Mouse (Mus musculus) forebrain, embryonic 13.5 days (tissue): ENCODE measurements around the gene Ttc21b. TPM values are rescaled to one million over a fixed set of nuclear protein-coding genes. Genes with fewer than 3 reads are reported as not detected.

Source experiments
- ATAC-seq: fragments of 200-750 bp; cut with Nextera tagmentation; 2 replicates; pipeline ENCODE4 v1.8.0; 2017
- H3K27ac ChIP-seq: fragments of 300-500 bp; sonication (generic); 2 replicates; pipeline ENCODE4 v1.5.1; 2015; ENCODE audit warnings: inconsistent platforms, mild to moderate bottlenecking, moderate library complexity
- H3K27me3 ChIP-seq: fragments of 300-500 bp; sonication (generic); 2 replicates; pipeline ENCODE4 v1.6.1; 2015; ENCODE audit warnings: mild to moderate bottlenecking, inconsistent platforms
- H3K36me3 ChIP-seq: fragments of 300-500 bp; sonication (generic); 2 replicates; pipeline ENCODE4 v1.6.1; 2015; ENCODE audit warnings: mild to moderate bottlenecking, inconsistent platforms; ENCODE audit not compliant: poor library complexity, severe bottlenecking
- H3K4me1 ChIP-seq: fragments of 300-500 bp; sonication (generic); 2 replicates; pipeline ENCODE4 v1.6.1; 2015; ENCODE audit warnings: inconsistent platforms
- H3K4me2 ChIP-seq: fragments of 300-500 bp; sonication (generic); 2 replicates; pipeline ENCODE4 v1.6.1; 2015; ENCODE audit warnings: inconsistent platforms, mild to moderate bottlenecking, moderate library complexity
- H3K4me3 ChIP-seq: fragments of 300-500 bp; sonication (generic); 2 replicates; pipeline ENCODE4 v1.5.1; 2015; ENCODE audit warnings: mild to moderate bottlenecking, inconsistent platforms
- H3K9ac ChIP-seq: fragments of 300-500 bp; sonication (generic); 2 replicates; pipeline ENCODE4 v1.6.1; 2015; ENCODE audit warnings: mild to moderate bottlenecking, inconsistent platforms
- H3K9me3 ChIP-seq: fragments of 300-500 bp; sonication (generic); replicated peaks from 2 replicates; pipeline ENCODE4 v1.6.1; 2016; ENCODE audit warnings: inconsistent platforms
- WGBS: fragments of 180-500 bp; shearing (Covaris S2); methylation state at CpG from one replicate; pipeline ENCODE4 v1.1.7; 2015; 5-methylcytosine and 5-hydroxymethylcytosine counted together
- polyA plus RNA-seq: library from polyadenylated mRNA; unstranded; fragments of >200 nt; fragmentation: Nextera tagmentation; extraction: Ambion mirVana; gene quantifications from 2 replicates; pipeline ENCODE4 v1.2.1, GENCODE M21; 2015

Ttc21b gene
- 10.8 and 14.1 TPM in 2 replicates for polyA plus RNA-seq

DNA sequence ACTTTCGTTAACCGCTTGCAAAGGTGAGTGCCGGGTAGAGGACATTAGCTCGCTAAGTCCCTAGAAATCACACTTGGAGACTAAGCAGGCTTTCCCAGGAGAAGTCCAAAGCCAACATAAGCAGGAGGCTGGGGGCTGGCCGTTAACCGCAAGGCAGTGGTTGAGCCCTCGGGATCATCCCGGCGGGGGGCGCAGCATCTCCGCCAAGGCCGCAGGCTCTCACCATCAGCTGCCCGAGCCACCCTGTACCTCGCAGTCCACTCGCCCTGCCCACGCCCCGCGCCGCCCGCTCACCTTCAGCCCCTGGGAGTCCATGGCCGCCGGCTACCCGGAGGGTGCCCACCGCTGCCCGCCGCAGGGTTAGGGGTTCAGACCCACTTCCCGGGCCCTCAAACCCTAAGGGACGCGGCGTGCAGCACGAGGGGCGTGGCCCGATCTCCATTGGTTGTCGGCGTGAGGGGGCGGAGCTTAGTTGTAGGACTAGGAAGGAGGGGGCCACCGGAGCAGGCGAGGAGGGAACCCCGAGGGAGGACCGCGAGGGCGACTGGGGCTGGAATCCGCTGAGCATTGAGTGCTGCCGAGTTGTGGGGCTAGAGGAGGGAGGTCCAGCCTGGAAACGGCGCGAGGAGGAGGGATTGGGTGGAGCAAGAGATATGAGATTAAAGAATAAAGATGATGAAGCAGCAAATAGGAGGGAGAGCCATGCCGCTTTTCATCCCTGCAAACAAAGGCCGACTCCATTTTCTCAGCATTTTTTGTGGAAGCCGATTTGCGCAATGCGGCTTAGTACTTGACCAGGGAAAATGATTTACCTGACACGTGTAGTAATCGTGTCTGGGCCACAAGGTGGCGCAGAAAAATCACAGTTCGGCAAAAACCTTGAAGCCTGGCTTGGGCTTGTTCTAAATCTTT lies at the start of gene Ttc21b:
TSS of gene Ttc21b (minus strand) at position 398 of the 912 bp plus-strand sequence.
- H3K4me3 ChIP-seq, result peak within 1 kb of the TSS; percentile 78
- H3K4me2 ChIP-seq, result peak within 1 kb of the TSS; percentile 61
- peak; percentile 99 for ATAC-seq
- under 1% methylated on average over 53 of the region's 56 CpGs for WGBS
- H3K36me3 ChIP-seq, result peaks cover 7% of the 10 kb centered on the region; the same call in 1 of the 2 replicates
- peak within 1 kb of the TSS; percentile 89 for H3K27ac ChIP-seq
- peaks cover 16% of the 10 kb centered on the region for H3K4me1 ChIP-seq
- no peaks in the 10 kb centered on the region for H3K27me3 ChIP-seq
- H3K9ac ChIP-seq, result peak within 1 kb of the TSS; percentile 80
- no peaks in the 10 kb centered on the region for H3K9me3 ChIP-seq

DNA sequence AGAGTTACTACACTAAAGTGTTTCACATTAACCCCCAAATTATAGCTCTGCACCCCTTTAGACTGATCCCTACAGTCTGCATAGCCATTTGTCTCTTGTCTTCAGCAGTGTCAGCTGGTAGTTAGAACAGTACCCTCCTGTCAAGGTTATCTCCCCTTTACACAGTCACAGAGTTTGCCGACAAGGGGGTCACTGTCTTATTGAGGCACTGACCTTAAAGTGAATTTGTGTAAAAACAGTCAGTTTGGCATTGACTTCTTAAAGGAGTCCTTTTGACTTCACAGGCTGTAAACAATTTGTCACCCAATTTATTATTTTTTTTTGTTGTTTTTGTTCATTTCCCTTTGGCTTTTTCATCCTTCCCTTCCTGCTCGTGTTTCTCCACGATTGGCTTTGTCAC lies 16.1 kb upstream of the Ttc21b start:
- 89% methylated on average over 3 of the region's 3 CpGs for WGBS
- H3K36me3 ChIP-seq, result no peaks in the 10 kb centered on the region
- H3K27ac ChIP-seq, result no peak overlapping the region
- no peak overlapping the region for H3K4me2 ChIP-seq
- H3K27me3 ChIP-seq, result no peaks in the 10 kb centered on the region
- no peak overlapping the region for H3K4me3 ChIP-seq
- ATAC-seq, result no peak
- H3K4me1 ChIP-seq, result no peaks in the 10 kb centered on the region
- H3K9me3 ChIP-seq, result no peaks in the 10 kb centered on the region
- no peak overlapping the region for H3K9ac ChIP-seq

DNA sequence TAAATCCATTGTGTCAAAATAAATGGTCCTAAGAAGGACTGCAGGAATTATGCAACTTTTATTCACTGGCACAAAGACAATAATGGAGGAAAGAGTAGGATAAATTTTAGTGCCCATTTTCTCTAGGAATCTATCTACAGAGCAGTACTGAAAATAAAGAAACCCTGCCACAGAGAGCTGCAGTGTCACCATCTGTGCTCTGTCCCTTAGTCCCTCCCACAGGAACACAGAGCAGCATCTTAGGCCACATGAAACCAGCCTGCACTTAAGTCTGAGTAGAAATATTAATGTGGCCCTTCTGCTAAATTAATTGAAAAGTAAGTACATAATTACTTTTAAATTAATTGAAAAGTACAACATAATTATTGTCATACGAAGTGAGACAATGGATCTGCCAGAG lies 12.4 kb downstream of the Ttc21b start:
- 76% methylated on average over 1 of the region's 1 CpGs for WGBS
- ATAC-seq, result no peak

DNA sequence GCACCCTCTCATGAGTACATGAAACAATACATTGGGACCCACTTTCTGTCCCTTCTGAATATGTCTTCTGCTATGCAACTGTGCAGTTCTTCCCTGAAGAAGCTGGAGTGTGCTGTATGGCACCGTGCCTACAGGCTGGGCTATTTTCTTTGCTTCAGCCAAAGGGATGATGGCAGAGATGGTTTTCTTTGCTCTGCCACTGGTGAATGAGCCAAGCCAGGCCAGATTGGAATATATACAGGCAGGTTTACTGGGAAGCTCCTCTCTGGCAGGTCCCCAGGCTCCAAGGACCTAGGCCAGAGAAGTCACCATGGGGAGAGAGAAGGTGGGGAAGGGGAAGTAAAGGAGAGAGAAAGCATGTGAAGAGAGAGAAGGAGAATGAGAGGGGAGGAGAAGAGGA lies 16.1 kb downstream of the Ttc21b start:
- WGBS, result 97% methylated on average over 1 of the region's 1 CpGs
- Histone ChIP-seq H3K4me3 (no peak overlapping the region), H3K36me3 (peaks cover 34% of the 10 kb centered on the region), H3K27me3 (no peaks in the 10 kb centered on the region), H3K4me2 (no peak overlapping the region), H3K9me3 (no peaks in the 10 kb centered on the region), H3K27ac (no peak overlapping the region), H3K4me1 (no peaks in the 10 kb centered on the region), H3K9ac (no peak overlapping the region)
- no peak for ATAC-seq

More for the DNA sequence above, 12.4 kb downstream of the Ttc21b start:
- H3K4me3 ChIP-seq, result no peak overlapping the region
- no peaks in the 10 kb centered on the region for H3K27me3 ChIP-seq
- H3K9ac ChIP-seq, result no peak overlapping the region
- H3K36me3 ChIP-seq, result peaks cover 47% of the 10 kb centered on the region
- no peaks in the 10 kb centered on the region for H3K4me1 ChIP-seq
- no peak overlapping the region for H3K4me2 ChIP-seq
- no peaks in the 10 kb centered on the region for H3K9me3 ChIP-seq
- no peak overlapping the region for H3K27ac ChIP-seq

DNA sequence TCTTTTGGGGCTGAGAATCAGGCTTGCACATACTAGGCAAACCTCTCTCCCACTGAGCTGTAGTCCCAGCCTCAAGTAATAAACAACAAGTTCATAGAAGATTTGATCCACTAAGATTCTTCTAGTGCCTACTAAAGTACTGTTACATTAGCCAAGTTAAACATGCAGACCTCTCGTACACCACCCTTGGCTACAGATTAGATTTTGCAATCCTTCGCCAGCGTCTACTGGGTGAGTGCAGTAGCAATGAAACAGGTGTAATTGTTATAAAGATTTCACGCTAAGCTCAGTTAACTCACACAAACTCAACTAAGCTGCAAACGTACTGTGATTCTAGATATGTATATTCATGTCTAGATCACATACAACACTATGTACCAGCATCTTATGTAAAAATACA lies 17.5 kb downstream of the Ttc21b start:
- 93% methylated on average over 5 of the region's 5 CpGs for WGBS
- no peaks in the 10 kb centered on the region for H3K9me3 ChIP-seq
- H3K4me1 ChIP-seq, result no peaks in the 10 kb centered on the region
- H3K4me3 ChIP-seq, result no peak overlapping the region
- H3K27me3 ChIP-seq, result no peaks in the 10 kb centered on the region
- H3K9ac ChIP-seq, result no peak overlapping the region
- H3K4me2 ChIP-seq, result no peak overlapping the region
- peaks cover 36% of the 10 kb centered on the region for H3K36me3 ChIP-seq
- no peak for ATAC-seq
- H3K27ac ChIP-seq, result no peak overlapping the region

DNA sequence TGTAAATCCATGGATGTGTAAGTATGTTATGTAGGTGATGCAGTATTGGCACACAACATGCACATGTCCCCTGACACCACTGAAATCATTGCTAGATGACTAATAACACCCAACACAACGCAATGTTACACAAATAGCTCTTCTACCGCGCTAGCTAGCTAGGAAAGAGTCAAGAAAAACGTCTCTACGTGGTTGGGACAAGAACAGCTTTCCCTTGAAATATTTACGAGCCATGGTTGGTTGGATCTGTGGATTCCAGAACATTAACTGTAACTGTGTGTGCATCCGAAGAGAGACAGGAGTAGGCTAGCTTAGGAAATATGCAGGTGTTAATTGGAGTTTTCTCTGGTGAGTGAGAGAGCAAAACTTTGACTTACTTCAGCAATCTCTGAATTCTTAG lies 35.5 kb downstream of the Ttc21b start:
- 91% methylated on average over 7 of the region's 7 CpGs for WGBS
- H3K4me1 ChIP-seq, result no peaks in the 10 kb centered on the region
- no peak for ATAC-seq

DNA sequence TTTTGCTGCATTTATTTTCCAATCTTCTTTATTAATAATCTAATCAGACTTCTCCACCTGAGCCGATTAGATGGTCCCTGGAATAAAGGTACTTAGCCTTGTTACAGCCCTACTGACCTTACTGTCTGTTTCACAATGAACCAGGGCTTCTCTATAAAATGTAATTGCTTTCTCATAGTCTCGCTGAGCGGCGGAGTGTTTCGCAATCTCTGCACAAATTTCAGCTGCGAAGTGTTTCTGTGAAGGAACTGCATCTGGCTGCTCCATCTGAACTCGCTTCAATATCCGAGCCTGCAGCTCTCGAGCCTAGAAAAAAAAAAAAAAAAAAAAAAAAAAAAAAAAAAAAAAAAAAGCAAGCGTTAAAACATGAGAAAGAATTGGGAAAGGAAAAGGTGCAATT lies 46.5 kb downstream of the Ttc21b start:
- Histone ChIP-seq H3K4me1 (no peaks in the 10 kb centered on the region), H3K9ac (no peak overlapping the region), H3K27ac (no peak overlapping the region), H3K4me3 (no peak overlapping the region), H3K4me2 (no peak overlapping the region), H3K9me3 (no peaks in the 10 kb centered on the region), H3K27me3 (no peaks in the 10 kb centered on the region), H3K36me3 (peaks cover 54% of the 10 kb centered on the region)
- no peak for ATAC-seq
- WGBS, result 88% methylated on average over 10 of the region's 10 CpGs

More for the DNA sequence above, 35.5 kb downstream of the Ttc21b start:
- peaks cover 26% of the 10 kb centered on the region for H3K36me3 ChIP-seq
- no peak overlapping the region for H3K27ac ChIP-seq
- H3K4me3 ChIP-seq, result no peak overlapping the region
- no peak overlapping the region for H3K4me2 ChIP-seq
- no peaks in the 10 kb centered on the region for H3K9me3 ChIP-seq
- no peak overlapping the region for H3K9ac ChIP-seq
- no peaks in the 10 kb centered on the region for H3K27me3 ChIP-seq

DNA sequence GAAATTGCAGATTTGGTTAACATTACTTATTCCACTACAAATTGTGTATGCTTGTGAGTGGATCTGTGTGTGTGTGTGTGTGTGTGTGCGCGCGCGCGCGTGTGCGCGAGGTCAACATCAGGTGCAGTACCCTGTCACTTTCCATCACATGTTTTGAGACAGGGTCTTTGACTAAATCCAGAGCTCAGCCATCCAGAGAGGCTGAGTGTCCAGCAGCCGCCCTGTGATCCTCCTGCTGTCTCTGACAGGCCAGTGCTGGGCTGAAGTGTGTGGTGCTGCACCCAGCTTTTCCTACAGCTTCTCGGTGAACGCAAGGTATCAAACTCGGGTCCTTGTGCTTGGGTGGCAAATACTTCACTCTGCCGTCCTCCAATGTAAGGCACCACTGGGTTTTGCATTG lies 47.1 kb downstream of the Ttc21b start:
- no peak overlapping the region for H3K4me2 ChIP-seq

DNA sequence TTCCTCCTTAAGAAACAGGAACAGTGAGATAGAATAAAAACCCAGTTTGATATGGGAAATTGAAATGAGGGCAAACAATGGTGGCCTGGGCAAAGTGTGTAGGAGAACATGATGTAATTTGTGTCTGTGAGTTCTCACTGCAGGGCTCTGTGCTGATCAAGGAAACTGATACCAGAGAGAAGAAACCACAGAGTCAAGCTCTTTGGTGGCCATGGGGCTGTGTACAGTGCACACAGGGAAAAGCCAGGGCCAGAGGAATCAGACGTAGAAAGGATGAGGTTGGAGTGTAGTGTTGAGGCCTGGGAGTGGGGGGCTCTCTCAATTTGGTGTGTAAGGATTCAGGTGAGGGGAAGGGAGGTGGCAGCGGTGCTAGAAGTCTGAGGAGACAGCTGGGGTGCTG lies 49.6 kb downstream of the Ttc21b start:
- Histone ChIP-seq H3K4me1 (no peaks in the 10 kb centered on the region), H3K4me2 (no peak overlapping the region), H3K9ac (no peak overlapping the region), H3K36me3 (peaks cover 47% of the 10 kb centered on the region), H3K4me3 (no peak overlapping the region), H3K27ac (no peak overlapping the region), H3K27me3 (no peaks in the 10 kb centered on the region), H3K9me3 (no peaks in the 10 kb centered on the region)
- no peak for ATAC-seq
- 87% methylated on average over 2 of the region's 2 CpGs for WGBS

More for the DNA sequence above, 47.1 kb downstream of the Ttc21b start:
- no peak for ATAC-seq
- Histone ChIP-seq H3K27me3 (no peaks in the 10 kb centered on the region), H3K4me1 (no peaks in the 10 kb centered on the region), H3K4me3 (no peak overlapping the region), H3K27ac (no peak overlapping the region), H3K9ac (no peak overlapping the region), H3K36me3 (peaks cover 50% of the 10 kb centered on the region), H3K9me3 (no peaks in the 10 kb centered on the region)
- WGBS, result 95% methylated on average over 13 of the region's 13 CpGs

DNA sequence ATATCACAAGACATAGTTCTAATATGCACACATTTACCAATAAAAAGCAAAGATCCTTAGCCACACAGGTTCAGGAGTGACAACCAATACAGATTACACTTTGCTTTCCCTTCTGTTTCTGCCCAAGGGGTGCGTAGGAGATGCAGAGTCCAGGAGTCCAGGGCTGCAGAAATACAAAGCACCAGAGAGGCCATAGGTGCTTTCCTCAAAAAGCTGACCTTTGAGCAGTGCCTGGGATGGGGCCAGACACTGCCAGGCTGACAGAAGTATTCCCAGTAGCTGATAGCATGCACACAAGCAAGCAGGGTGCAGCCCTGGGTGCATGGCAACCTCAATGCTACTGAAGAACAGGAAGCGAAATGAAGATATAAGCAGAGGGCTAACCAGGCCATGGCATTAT lies 52.2 kb downstream of the Ttc21b start:
- Histone ChIP-seq H3K36me3 (peaks cover 60% of the 10 kb centered on the region), H3K4me3 (no peak overlapping the region)
- ATAC-seq, result no peak

DNA sequence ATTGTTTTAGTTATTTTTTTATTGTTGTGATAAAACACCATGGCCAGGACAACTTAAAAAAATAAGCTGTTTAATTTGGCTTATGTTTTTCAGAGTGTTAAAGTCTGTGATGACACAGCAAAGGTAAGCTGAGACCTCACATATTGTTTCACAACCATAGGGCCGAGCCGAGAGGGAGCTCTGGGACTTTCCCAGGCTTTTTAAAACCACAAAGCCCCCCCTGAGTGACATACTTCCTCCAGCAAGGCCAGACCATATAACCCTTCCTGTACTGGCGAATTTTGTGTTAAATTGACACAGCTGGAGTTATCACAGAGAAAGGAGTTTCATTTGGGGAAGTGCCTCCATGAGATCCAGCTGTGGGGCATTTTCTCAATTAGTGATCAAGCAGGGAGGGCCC lies 56.2 kb downstream of the Ttc21b start:
- no peaks in the 10 kb centered on the region for H3K27me3 ChIP-seq
- peaks cover 47% of the 10 kb centered on the region for H3K36me3 ChIP-seq
- no peak for ATAC-seq
- H3K9ac ChIP-seq, result no peak overlapping the region
- no peaks in the 10 kb centered on the region for H3K9me3 ChIP-seq
- WGBS, result 49% methylated on average over 3 of the region's 3 CpGs
- no peaks in the 10 kb centered on the region for H3K4me1 ChIP-seq
- no peak overlapping the region for H3K27ac ChIP-seq
- H3K4me2 ChIP-seq, result no peak overlapping the region
- H3K4me3 ChIP-seq, result no peak overlapping the region

More for the DNA sequence above, 52.2 kb downstream of the Ttc21b start:
- no peaks in the 10 kb centered on the region for H3K9me3 ChIP-seq
- H3K4me2 ChIP-seq, result no peak overlapping the region
- no peak overlapping the region for H3K9ac ChIP-seq
- 92% methylated on average over 2 of the region's 2 CpGs for WGBS
- no peaks in the 10 kb centered on the region for H3K27me3 ChIP-seq
- H3K4me1 ChIP-seq, result no peaks in the 10 kb centered on the region
- H3K27ac ChIP-seq, result no peak overlapping the region

DNA sequence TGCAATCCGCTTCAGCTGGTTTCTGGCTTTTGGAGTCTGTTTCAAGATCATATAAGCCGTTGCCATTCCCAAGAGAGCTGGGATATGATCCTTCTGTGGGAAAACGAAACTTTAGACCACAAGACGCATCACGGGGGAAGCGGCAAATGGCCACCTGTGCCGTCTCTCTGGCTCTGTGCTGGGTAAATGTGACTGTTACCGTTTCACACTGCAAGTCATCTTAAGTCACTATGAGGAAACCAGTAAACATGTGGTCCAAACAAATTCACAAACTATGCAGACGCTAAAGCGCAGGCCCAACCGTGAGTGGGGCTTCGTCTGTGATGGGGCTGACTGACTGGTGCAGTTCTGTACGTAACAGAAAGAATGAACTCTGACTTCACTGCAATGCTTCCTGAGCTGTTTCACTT lies 64.7 kb downstream of the Ttc21b start:
- Histone ChIP-seq H3K9me3 (no peaks in the 10 kb centered on the region), H3K36me3 (peaks cover 13% of the 10 kb centered on the region; the same call in 1 of the 2 replicates), H3K4me2 (no peak overlapping the region), H3K4me1 (no peaks in the 10 kb centered on the region), H3K27ac (peak overlapping the region; percentile 21), H3K9ac (no peak overlapping the region), H3K27me3 (no peaks in the 10 kb centered on the region), H3K4me3 (no peak overlapping the region)
- 92% methylated on average over 13 of the region's 13 CpGs for WGBS
- no peak for ATAC-seq
